Mouse (Mus musculus): ENCODE results near the gene Gabbr2.

Gabbr2 gene

GRCm38 (mm10) chr4:46991016-46991958 is at the start of gene Gabbr2:
Gabbr2 (minus strand) TSS chr4:46991873.
- DNase-seq (ENCODE audit: low spot score): no peak

GRCm38 (mm10) chr4:47039586-47039985 is 47.9 kb upstream of the Gabbr2 start:
- no peak for DNase-seq (ENCODE audit: low spot score)

- DNase-seq (ENCODE audit: low spot score): peak; percentile 78
Measured at GRCm38 (mm10) chr4:47037321-47037657, 45.6 kb upstream of the Gabbr2 start.

- no peak for DNase-seq (ENCODE audit: low spot score)
Measured at GRCm38 (mm10) chr4:47036486-47037320, 45.0 kb upstream of the Gabbr2 start.

- DNase-seq (ENCODE audit: low spot score): no peak
Measured at GRCm38 (mm10) chr4:47035536-47035935, 43.9 kb upstream of the Gabbr2 start.

GRCm38 (mm10) chr4:47032171-47032570 is 40.5 kb upstream of the Gabbr2 start:
- DNase-seq (ENCODE audit: low spot score): no peak

GRCm38 (mm10) chr4:47028791-47029190 is 37.1 kb upstream of the Gabbr2 start:
- no peak for DNase-seq (ENCODE audit: low spot score)

- DNase-seq (ENCODE audit: low spot score): no peak
Measured at GRCm38 (mm10) chr4:47023949-47024348, 32.3 kb upstream of the Gabbr2 start.

GRCm38 (mm10) chr4:47022804-47023603 is 31.3 kb upstream of the Gabbr2 start:
- DNase-seq (ENCODE audit: low spot score): no peak

- DNase-seq (ENCODE audit: low spot score): peak; percentile 24
Measured at GRCm38 (mm10) chr4:47020563-47020962, 28.9 kb upstream of the Gabbr2 start.

GRCm38 (mm10) chr4:47015156-47015555 is 23.5 kb upstream of the Gabbr2 start:
- DNase-seq (ENCODE audit: low spot score): no peak

GRCm38 (mm10) chr4:47012476-47012875 is 20.8 kb upstream of the Gabbr2 start:
- no peak for DNase-seq (ENCODE audit: low spot score)

- DNase-seq (ENCODE audit: low spot score): no peak
Measured at GRCm38 (mm10) chr4:47010400-47011231, 18.9 kb upstream of the Gabbr2 start.

- DNase-seq (ENCODE audit: low spot score): no peak
Measured at GRCm38 (mm10) chr4:47000626-47001395, 9.1 kb upstream of the Gabbr2 start.

GRCm38 (mm10) chr4:46997969-46998368 is 6.3 kb upstream of the Gabbr2 start:
- no peak for DNase-seq (ENCODE audit: low spot score)

- DNase-seq (ENCODE audit: low spot score): peak; percentile 5
Measured at GRCm38 (mm10) chr4:46992827-46993473, 1.3 kb upstream of the Gabbr2 start.

- no peak for DNase-seq (ENCODE audit: low spot score)
Measured at GRCm38 (mm10) chr4:46991959-46992316, 265 bp upstream of the Gabbr2 start.

- DNase-seq (ENCODE audit: low spot score): no peak
Measured at GRCm38 (mm10) chr4:46990281-46991015, 1.2 kb downstream of the Gabbr2 start.

- no peak for DNase-seq (ENCODE audit: low spot score)
Measured at GRCm38 (mm10) chr4:46989842-46990241, 1.8 kb downstream of the Gabbr2 start.

Measured in adipocyte (in vitro differentiated cells).